Mouse (Mus musculus) right cerebral cortex, postnatal 4 days (tissue): Measurements from ENCODE around the gene Mertk.

Source experiments
- DNase-seq: peaks from one replicate; pipeline ENCODE4 v3.0.0-alpha.2; 2022

The Mertk gene

DNA sequence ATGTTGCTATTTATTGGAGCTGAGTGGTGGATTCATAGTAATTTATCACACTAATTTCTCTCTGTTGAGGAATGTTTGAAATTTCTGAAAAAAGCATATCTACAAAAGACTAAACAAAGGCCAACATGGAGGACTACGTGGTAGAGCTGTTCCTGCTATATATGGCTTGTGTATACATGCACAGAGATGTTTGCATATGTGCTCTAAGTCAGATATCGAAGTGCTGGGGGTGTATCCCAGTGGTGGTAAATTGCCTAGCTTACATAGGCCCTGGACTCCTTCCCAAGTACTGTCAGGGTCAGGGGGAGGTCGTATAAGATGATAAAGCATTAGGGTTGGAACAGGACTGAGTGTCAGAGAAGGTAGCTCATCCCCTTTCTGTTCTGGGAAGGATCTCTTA, 133.9 kb downstream of the Mertk start:
- DNase-seq: no peak

DNA sequence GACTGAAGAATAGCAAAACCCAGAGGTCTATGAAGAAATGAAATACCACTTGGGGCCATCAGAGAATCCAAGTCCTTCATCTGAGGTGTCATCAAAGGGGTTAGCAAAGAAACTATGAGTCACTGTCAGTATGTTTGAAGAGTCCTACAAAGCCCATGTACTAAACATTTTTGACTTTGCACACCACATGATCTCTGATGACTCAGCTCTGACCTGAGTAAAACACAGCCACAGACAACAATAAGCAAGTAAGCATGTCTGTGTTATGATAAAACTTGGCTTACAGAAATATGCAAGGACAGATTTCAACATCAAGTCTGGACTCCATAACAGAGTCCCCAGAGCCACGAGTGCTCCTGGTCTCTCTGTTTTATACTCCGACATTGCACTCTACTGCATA, 134.3 kb downstream of the Mertk start:
- DNase-seq: no peak

- no peak for DNase-seq
Measured at GRCm38 (mm10) chr2:128833435-128833834, 134.7 kb downstream of the Mertk start.

DNA sequence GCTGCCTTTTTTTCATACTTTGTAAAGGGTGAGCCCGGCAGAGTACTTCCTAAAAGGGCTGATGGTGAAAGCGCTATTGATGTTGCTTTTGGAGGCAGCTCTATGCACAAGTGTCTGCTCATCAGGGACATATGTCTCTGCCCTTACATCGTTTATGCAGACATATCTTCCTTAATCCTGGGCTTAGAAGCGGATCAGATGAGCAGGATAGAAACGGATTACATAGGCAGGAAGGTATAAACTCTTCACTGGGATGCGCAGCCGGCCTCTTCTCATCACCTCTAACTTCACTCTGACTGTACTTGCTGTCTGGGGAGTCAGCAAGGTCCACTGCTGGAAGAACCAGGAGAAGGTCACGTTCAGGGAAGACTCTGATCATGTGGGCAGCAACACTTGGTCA, 138.8 kb downstream of the Mertk start:
- DNase-seq: no peak

DNA sequence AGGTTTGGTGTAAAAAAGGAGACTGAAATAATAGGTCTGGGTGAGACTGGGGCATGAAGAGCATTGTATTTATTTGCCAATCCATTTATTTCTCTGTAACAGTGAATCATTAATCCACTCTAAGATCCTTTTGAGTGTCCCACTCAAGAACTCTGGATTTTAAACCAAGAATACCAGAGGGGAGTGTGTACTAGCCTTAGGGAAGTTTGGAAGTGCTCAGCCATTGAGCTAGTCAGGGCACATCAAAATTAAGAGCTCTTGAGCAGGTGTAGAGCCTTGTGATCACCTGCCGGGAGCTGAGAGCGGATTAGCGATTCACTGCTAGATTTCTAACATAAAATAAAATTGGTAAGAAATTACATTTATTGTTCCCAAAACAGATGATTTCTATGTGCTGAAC, 139.9 kb downstream of the Mertk start:
- DNase-seq: no peak

- DNase-seq: no peak
Measured at GRCm38 (mm10) chr2:128839501-128839900, 140.7 kb downstream of the Mertk start.

DNA sequence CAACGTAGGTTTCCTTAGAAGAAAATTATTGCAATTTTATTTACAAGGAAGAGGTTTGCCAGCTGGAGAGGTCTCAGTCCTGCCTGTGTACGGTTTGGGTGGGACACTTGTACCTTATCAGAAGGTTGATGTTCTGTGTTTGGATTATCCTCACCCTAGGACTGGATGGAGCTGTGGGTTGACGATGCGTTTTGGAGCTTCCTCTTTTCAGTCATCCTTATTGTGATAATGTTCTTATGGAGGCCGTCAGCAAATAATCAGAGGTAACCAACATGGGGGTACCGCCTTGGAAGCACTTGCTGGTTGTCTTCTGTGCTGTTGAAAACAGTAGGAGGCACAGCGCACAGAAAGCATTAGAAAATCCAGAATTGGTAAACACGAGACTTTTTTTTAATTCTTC, 143.7 kb downstream of the Mertk start:
- no peak for DNase-seq

DNA sequence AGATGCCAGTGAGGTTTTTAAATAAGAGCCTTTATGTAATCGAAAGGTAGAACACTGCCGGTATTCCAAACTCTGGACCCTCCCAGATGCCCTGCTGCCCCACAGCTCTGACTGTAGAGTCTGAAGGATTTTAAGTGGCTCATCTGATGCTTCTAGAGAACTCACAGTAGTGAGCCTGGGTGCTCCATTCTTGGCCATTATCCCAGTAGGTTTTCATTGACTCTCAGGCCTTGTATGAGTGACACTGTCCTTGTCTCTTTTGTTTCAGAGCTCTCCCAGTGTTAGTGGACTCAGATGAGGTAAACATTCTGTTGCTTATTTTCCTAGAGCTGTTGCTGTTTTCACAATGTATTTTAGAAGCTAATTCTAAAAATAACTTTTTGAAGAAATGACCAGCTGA, 151.3 kb downstream of the Mertk start:
- no peak for DNase-seq
